Mouse (Mus musculus): ENCODE results near the gene Ciao2a. TPM values are rescaled to one million over a fixed set of nuclear protein-coding genes. Genes with fewer than 3 reads are reported as not detected.

Gene Ciao2a
- 9.5 TPM for polyA plus RNA-seq (2015; fragmentation: Illumina TruSeq; extraction: RNeasy Lipid Tissue Mini Kit (QIAGEN cat#74804); ENCODE audit: insufficient read depth, low read depth, low replicate concordance)

DNA sequence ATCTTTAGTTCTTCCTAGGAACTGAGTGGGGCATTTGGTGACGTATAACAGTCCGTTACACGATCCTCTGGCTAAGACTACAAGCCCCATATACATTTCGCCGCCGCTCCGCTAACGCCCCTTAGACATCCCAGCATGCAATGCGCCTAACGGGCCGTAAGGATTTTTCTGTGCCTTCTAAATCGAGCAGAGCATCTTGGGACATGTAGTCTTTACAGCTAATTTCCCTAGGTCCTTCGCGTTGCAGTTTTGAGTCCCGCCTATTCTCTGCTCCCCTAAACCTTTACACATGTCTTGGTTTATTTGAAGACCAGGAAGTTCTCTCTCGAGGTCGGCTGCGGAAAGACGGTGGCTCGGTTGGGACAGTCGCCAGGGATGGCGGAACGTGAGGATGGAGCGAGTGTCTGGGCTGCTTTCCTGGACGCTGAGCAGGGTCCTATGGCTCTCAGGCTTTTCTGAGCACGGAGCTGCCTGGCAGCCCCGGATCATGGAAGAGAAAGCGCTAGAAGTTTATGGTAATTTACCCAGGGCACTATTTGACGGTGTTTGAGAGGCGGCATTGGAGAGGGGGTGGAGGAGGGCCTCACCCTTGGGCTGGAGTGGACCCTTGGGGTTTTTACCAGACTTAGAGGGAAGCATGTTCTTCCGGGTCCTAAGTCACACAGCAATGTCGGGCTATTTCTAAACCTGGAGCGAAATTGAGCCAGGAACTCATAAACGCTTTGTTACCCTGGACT is at the start of gene Ciao2a, which contains the start of gene Snx1:
TSS of gene Ciao2a (plus strand) at position 156 of the 737 bp plus-strand sequence.
TSS of gene Snx1 (minus strand) at position 132 of the 737 bp plus-strand sequence.

GRCm38 (mm10) chr9:66157958-66158830 is 31.8 kb downstream of the Ciao2a start, which contains the start of gene Dapk2:
TSS of gene Dapk2 (plus strand) at chr9:66158223.

Other genes starting within 250 kb of the Ciao2a start
- gene Pclaf, start 236.4 kb upstream of the Ciao2a start, polyA plus RNA-seq (2015; fragmentation: Illumina TruSeq; extraction: RNeasy Lipid Tissue Mini Kit (QIAGEN cat#74804); ENCODE audit: insufficient read depth, low read depth, low replicate concordance): not detected
- gene Trip4, start 217.8 kb upstream of the Ciao2a start, polyA plus RNA-seq (2015; fragmentation: Illumina TruSeq; extraction: RNeasy Lipid Tissue Mini Kit (QIAGEN cat#74804); ENCODE audit: insufficient read depth, low read depth, low replicate concordance): 3.6 TPM
- 4.0 TPM for gene Csnk1g1, start 217.7 kb upstream of the Ciao2a start, polyA plus RNA-seq (2015; fragmentation: Illumina TruSeq; extraction: RNeasy Lipid Tissue Mini Kit (QIAGEN cat#74804); ENCODE audit: insufficient read depth, low read depth, low replicate concordance)
- 285 TPM for gene Ppib, start 66.4 kb upstream of the Ciao2a start, polyA plus RNA-seq (2015; fragmentation: Illumina TruSeq; extraction: RNeasy Lipid Tissue Mini Kit (QIAGEN cat#74804); ENCODE audit: insufficient read depth, low read depth, low replicate concordance)
- not detected for gene Snx22, start 56.9 kb upstream of the Ciao2a start, polyA plus RNA-seq (2015; fragmentation: Illumina TruSeq; extraction: RNeasy Lipid Tissue Mini Kit (QIAGEN cat#74804); ENCODE audit: insufficient read depth, low read depth, low replicate concordance)
- 16.4 TPM for gene Snx1, start within 50 bp of the Ciao2a start, polyA plus RNA-seq (2015; fragmentation: Illumina TruSeq; extraction: RNeasy Lipid Tissue Mini Kit (QIAGEN cat#74804); ENCODE audit: insufficient read depth, low read depth, low replicate concordance)
- 1.9 TPM for gene Dapk2, start 31.6 kb downstream of the Ciao2a start, polyA plus RNA-seq (2015; fragmentation: Illumina TruSeq; extraction: RNeasy Lipid Tissue Mini Kit (QIAGEN cat#74804); ENCODE audit: insufficient read depth, low read depth, low replicate concordance)
- gene Herc1, start 223.8 kb downstream of the Ciao2a start, polyA plus RNA-seq (2015; fragmentation: Illumina TruSeq; extraction: RNeasy Lipid Tissue Mini Kit (QIAGEN cat#74804); ENCODE audit: insufficient read depth, low read depth, low replicate concordance): 6.9 TPM